ENCODE assay signal across 8 mouse cellular contexts in genomic region chr1:87658937-87659617, GRCm38 (mm10). TPM values are rescaled to one million over a fixed set of nuclear protein-coding genes. Genes with fewer than 3 reads are reported as not detected.
DNase-seq lines count a peak whose midpoint lies in the region; ATAC-seq lines count a peak whose summit lies in the region.

No protein-coding gene starts in this region.

- H3K4me1 ChIP-seq in midbrain, embryonic 16.5 days (ENCODE audit: control insufficient read depth, insufficient read depth, low read length) = peaks cover 3% of the 10 kb centered on the region; the same call in 1 of the 2 replicates
- H3K4me1 ChIP-seq in hindbrain, embryonic 10.5 days (replicated peaks) = peaks cover 16% of the 10 kb centered on the region

- no peaks in the 10 kb centered on the region for H3K9me3 ChIP-seq in midbrain, embryonic 16.5 days (replicated peaks; ENCODE audit: control insufficient read depth, low read length, poor library complexity, severe bottlenecking)
- peaks cover 7% of the 10 kb centered on the region; the same call in 1 of the 2 replicates for H3K9me3 ChIP-seq in hindbrain, embryonic 10.5 days

- no peak overlapping the region for H3K4me3 ChIP-seq in midbrain, embryonic 16.5 days (ENCODE audit: low read depth, low read length)
- no peak overlapping the region for H3K4me3 ChIP-seq in hindbrain, embryonic 10.5 days

- H3K36me3 ChIP-seq in midbrain, embryonic 16.5 days (ENCODE audit: control insufficient read depth, insufficient read depth, low read length) = no peaks in the 10 kb centered on the region
- H3K36me3 ChIP-seq in hindbrain, embryonic 10.5 days = no peaks in the 10 kb centered on the region

- ATAC-seq in frontal cortex, adult (ENCODE audit: low TSS enrichment) = 0 out of 2 replicates have a peak, but pooled peaks have one; percentile 2
- peak; percentile 87 for ATAC-seq in megakaryocyte progenitor cell, adult 5-6 weeks (replicated peaks; ENCODE audit: poor library complexity)
- ATAC-seq in midbrain, embryonic 16.5 days = no peak

- no peak overlapping the region for H3K27ac ChIP-seq in midbrain, embryonic 16.5 days (ENCODE audit: low read length)
- no peak overlapping the region for H3K27ac ChIP-seq in hindbrain, embryonic 10.5 days

- no peak for DNase-seq in frontal cortex, adult 2 months (ENCODE audit: extremely low spot score in 1 of 2, low spot score in 1 of 2)
- DNase-seq in A20 (ENCODE audit: low read depth, low spot score) = peak; percentile 96
- DNase-seq in heart, postnatal 14 days = peak; percentile 16 to 32
- DNase-seq in embryo, embryonic 11 days = no peak
- no peak for DNase-seq in hindbrain, embryonic 10.5 days (ENCODE audit: low spot score)

- no peak overlapping the region for H3K9ac ChIP-seq in midbrain, embryonic 16.5 days (ENCODE audit: low read depth, low read length)

- intact Hi-C loops in heart, postnatal 14 days (cut with DNase I) = no loop called here

- H3K27me3 ChIP-seq in midbrain, embryonic 16.5 days (ENCODE audit: control insufficient read depth, insufficient read depth, low read depth, low read length) = no peaks in the 10 kb centered on the region
- H3K27me3 ChIP-seq in hindbrain, embryonic 10.5 days (ENCODE audit: insufficient read depth, poor library complexity, severe bottlenecking) = no peaks in the 10 kb centered on the region

- WGBS in midbrain, embryonic 16.5 days = 72% methylated on average over 8 of the region's 8 CpGs
- WGBS in hindbrain, embryonic 10.5 days = 79% methylated on average over 8 of the region's 8 CpGs

- no peak overlapping the region for H3K4me2 ChIP-seq in midbrain, embryonic 16.5 days (ENCODE audit: low read length)

RNA-seq across cellular contexts. Expression of gene Inpp5d, which starts 39.0 kb away (rescaled TPM):
- 13.1 and 19.8 TPM in 2 replicates for polyA plus RNA-seq in frontal cortex, adult 2 months (2012; rRNA removed)
- 10 to 100 TPM; 16.4 to 18.1 TPM for total RNA-seq in heart, postnatal 14 days (2021)
- 57.6 and 66.3 TPM in 2 replicates for total RNA-seq in megakaryocyte progenitor cell, adult 5-6 weeks (2015)
- total RNA-seq in megakaryocyte progenitor cell, adult 5-6 weeks (2017) = 67.8 and 85.6 TPM in 2 replicates
- 3.3 and 5.6 TPM in 2 replicates for polyA plus RNA-seq in midbrain, embryonic 16.5 days (2015; fragmentation: Nextera tagmentation; extraction: Ambion mirVana)
- 3.2 and 6.2 TPM in 2 replicates for polyA plus RNA-seq in hindbrain, embryonic 10.5 days (2016; fragmentation: Nextera tagmentation; extraction: Ambion mirVana)

Comparison
In these comparisons a context has a peak if more than half of its experiments do, and no peak if none do; other contexts are left out.
1. DNase-seq: peak in A20 (single experiment) and heart, postnatal 14 days (2 of 2); none in frontal cortex, adult 2 months (0 of 2), embryo, embryonic 11 days (single experiment) and hindbrain, embryonic 10.5 days (single experiment).